Mouse (Mus musculus): ENCODE measurements around the gene Klk1b24.
"Not testable (repeated sequence)": the region's sequence is repeated elsewhere in the genome, so short reads cannot be mapped to it uniquely, and the experiment has no call there.

Gene Klk1b24

GRCm38 (mm10) chr7:44187936-44188335, at the start of gene Klk1b24:
TSS of gene Klk1b24 (plus strand) at chr7:44188236.
- in situ Hi-C loops (cut with MboI; ENCODE audit: low pct_unique_long_range_greater_than_20kb in 1 of 2, low sequenced_read_pairs in 2 of 2, unreplicated experiment in 1 of 2) = not testable (repeated sequence)

- in situ Hi-C loops (cut with MboI; ENCODE audit: low pct_unique_long_range_greater_than_20kb in 1 of 2, low sequenced_read_pairs in 2 of 2, unreplicated experiment in 1 of 2) = no loop called here
These were observed 8.6 kb upstream of the Klk1b24 start for GRCm38 (mm10) chr7:44179299-44180045.

- in situ Hi-C loops (cut with MboI; ENCODE audit: low pct_unique_long_range_greater_than_20kb in 1 of 2, low sequenced_read_pairs in 2 of 2, unreplicated experiment in 1 of 2) = not testable (repeated sequence)
These were observed 1.5 kb upstream of the Klk1b24 start for GRCm38 (mm10) chr7:44186516-44186915.

- in situ Hi-C loops (cut with MboI; ENCODE audit: low pct_unique_long_range_greater_than_20kb in 1 of 2, low sequenced_read_pairs in 2 of 2, unreplicated experiment in 1 of 2) = not testable (repeated sequence)
These were observed 5.4 kb downstream of the Klk1b24 start for GRCm38 (mm10) chr7:44193466-44193865.

- in situ Hi-C loops (cut with MboI; ENCODE audit: low pct_unique_long_range_greater_than_20kb in 1 of 2, low sequenced_read_pairs in 2 of 2, unreplicated experiment in 1 of 2) = loop anchor here in 1 of 2 experiments (5.0 kb wide), 1 partner anchor 76 kb away; no protein-coding TSS in a partner anchor
These were observed 9.9 kb downstream of the Klk1b24 start, which contains the start of gene Klk1b3 for GRCm38 (mm10) chr7:44197891-44198290. TSS of gene Klk1b3 (plus strand) at chr7:44198191.

- in situ Hi-C loops (cut with MboI; ENCODE audit: low pct_unique_long_range_greater_than_20kb in 1 of 2, low sequenced_read_pairs in 2 of 2, unreplicated experiment in 1 of 2) = not testable (repeated sequence)
These were observed 19.1 kb downstream of the Klk1b24 start, which contains the start of gene Klk1b4 for GRCm38 (mm10) chr7:44207135-44207534. TSS of gene Klk1b4 (plus strand) at chr7:44207435.

- in situ Hi-C loops (cut with MboI; ENCODE audit: low pct_unique_long_range_greater_than_20kb in 1 of 2, low sequenced_read_pairs in 2 of 2, unreplicated experiment in 1 of 2) = no loop called here
These were observed 20.3 kb downstream of the Klk1b24 start for GRCm38 (mm10) chr7:44208307-44208706.

- in situ Hi-C loops (cut with MboI; ENCODE audit: low pct_unique_long_range_greater_than_20kb in 1 of 2, low sequenced_read_pairs in 2 of 2, unreplicated experiment in 1 of 2) = no loop called here
These were observed 27.6 kb downstream of the Klk1b24 start, which contains the start of gene Klk1b5 for GRCm38 (mm10) chr7:44215645-44216044. TSS of gene Klk1b5 (plus strand) at chr7:44215945.

- in situ Hi-C loops (cut with MboI; ENCODE audit: low pct_unique_long_range_greater_than_20kb in 1 of 2, low sequenced_read_pairs in 2 of 2, unreplicated experiment in 1 of 2) = not testable (repeated sequence)
These were observed 33.6 kb downstream of the Klk1b24 start for GRCm38 (mm10) chr7:44221601-44222000.

- in situ Hi-C loops (cut with MboI; ENCODE audit: low pct_unique_long_range_greater_than_20kb in 1 of 2, low sequenced_read_pairs in 2 of 2, unreplicated experiment in 1 of 2) = not testable (repeated sequence)
These were observed 34.3 kb downstream of the Klk1b24 start for GRCm38 (mm10) chr7:44222335-44222734.

GRCm38 (mm10) chr7:44225076-44225475, 37.0 kb downstream of the Klk1b24 start, which contains the start of gene Klk1:
TSS of gene Klk1 (plus strand) at chr7:44225360.
- in situ Hi-C loops (cut with MboI; ENCODE audit: low pct_unique_long_range_greater_than_20kb in 1 of 2, low sequenced_read_pairs in 2 of 2, unreplicated experiment in 1 of 2) = no loop called here

- in situ Hi-C loops (cut with MboI; ENCODE audit: low pct_unique_long_range_greater_than_20kb in 1 of 2, low sequenced_read_pairs in 2 of 2, unreplicated experiment in 1 of 2) = loop anchor here in 1 of 2 experiments (10.0 kb wide), 1 partner anchor 311 kb away; no protein-coding TSS in a partner anchor
These were observed 47.9 kb downstream of the Klk1b24 start, which contains the start of gene Gm36864 for GRCm38 (mm10) chr7:44235909-44236308. TSS of gene Gm36864 (plus strand) at chr7:44236177.

- in situ Hi-C loops (cut with MboI; ENCODE audit: low pct_unique_long_range_greater_than_20kb in 1 of 2, low sequenced_read_pairs in 2 of 2, unreplicated experiment in 1 of 2) = loop anchor here in 1 of 2 experiments (10.0 kb wide), 1 partner anchor 315 kb away; no protein-coding TSS in a partner anchor
These were observed 51.9 kb downstream of the Klk1b24 start for GRCm38 (mm10) chr7:44239913-44240312.

- in situ Hi-C loops (cut with MboI; ENCODE audit: low pct_unique_long_range_greater_than_20kb in 1 of 2, low sequenced_read_pairs in 2 of 2, unreplicated experiment in 1 of 2) = no loop called here
These were observed 52.7 kb downstream of the Klk1b24 start for GRCm38 (mm10) chr7:44240712-44241111.

GRCm38 (mm10) chr7:44241163-44241562, 53.1 kb downstream of the Klk1b24 start:
- in situ Hi-C loops (cut with MboI; ENCODE audit: low pct_unique_long_range_greater_than_20kb in 1 of 2, low sequenced_read_pairs in 2 of 2, unreplicated experiment in 1 of 2) = no loop called here
